Mouse (Mus musculus): Measurements from ENCODE around the gene 2410002F23Rik.

DNA sequence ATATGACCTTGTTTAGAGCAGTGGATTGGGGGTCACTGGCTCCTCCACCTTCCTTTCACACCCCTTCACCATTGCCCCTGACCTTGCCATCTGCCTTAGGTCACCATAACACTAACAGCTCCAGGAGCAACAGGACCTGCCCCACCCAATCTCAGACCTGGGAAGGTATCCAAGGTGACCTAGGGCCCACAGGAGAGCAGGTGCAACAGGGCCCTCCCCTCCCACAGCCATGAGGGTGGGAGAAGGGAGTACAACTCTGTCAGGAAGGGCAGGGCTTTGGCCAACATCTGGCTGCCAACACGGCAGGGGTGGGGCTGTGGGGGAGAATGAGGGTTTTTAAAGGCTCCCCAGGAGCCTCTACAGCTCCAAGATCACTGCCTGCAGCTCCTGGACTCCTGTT lies 21.4 kb upstream of the 2410002F23Rik start, which contains the start of gene Klk1:
- TF ChIP-seq GATA1 (IDR thresholded peaks at IDR 0.05; ENCODE audit: low read length) (no peak), TAL1 (IDR thresholded peaks at IDR 0.05; ENCODE audit: low read length) (no peak)

All from erythroblast, embryonic 14.5 days (primary cell).